Mouse (Mus musculus): Measurements from ENCODE around the gene Atxn7l3.

Atxn7l3 gene

DNA sequence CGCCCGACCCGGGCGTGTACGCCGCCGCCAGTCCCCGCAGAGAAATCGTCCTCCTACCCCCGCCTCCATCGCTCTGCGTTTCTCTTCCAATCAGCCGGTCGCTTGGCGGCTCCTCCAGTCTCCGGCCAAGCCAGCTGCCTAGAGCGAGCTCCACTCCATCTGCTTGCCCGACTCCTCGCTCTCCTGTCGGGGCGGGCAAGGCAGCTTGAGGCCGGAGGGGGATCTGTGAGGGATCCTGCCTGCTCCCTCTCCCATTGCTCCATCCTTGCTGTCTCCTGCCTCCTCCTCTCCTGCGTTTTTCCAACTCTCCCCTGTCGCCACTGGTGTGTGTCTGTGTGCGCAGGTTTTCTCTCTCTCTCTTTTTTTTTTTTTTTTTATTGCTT is 23.0 kb upstream of the Atxn7l3 start, which contains the start of gene Ubtf:
TSS of gene Ubtf (minus strand) at position 333 of the 383 bp plus-strand sequence.
- ATAC-seq (ENCODE audit: insufficient number of reproducible peaks, low FRiP score, low TSS enrichment) = peak; percentile 63

DNA sequence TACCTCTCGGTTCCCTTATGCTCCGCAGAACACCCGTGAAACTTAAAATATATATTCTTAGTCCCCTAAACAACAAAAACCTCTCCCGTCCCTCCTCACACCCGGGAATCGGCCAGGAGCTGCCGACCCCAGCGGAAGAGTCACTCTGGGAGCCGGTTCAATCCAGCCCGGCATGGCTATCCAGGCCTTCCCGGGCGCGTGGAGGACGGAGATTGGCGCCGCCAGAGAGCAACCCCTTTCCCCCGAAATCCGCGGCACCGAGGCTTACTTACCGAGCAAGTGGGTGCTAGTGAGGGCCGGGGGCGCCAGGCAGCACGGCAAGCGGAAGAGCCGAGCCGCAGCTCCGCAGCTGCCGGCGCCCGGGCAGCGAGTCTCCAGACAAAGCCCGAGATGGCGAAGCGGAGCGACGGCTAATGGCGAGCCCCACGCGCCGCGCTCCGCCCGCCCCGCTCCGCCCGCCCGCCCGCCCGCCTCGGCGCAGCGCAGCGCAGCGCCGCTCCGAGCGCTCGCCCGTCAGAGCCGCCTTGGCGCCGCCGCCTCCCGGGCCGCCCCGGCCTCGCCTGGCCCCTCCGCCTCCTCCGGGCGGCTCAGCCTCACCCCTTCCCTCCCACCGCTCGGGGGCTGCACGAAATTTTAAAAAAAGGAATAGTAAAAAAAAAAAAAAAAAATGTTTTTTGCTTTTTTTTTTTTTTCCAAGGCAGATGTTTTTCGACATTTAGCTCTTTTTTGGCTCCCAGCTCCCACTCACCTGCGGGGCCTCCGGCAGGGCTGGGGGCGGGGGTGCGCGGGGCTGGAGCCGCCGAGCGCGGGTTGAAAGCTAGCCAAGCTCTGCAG is 22.4 kb upstream of the Atxn7l3 start:
- ATAC-seq (ENCODE audit: insufficient number of reproducible peaks, low FRiP score, low TSS enrichment) = no peak

DNA sequence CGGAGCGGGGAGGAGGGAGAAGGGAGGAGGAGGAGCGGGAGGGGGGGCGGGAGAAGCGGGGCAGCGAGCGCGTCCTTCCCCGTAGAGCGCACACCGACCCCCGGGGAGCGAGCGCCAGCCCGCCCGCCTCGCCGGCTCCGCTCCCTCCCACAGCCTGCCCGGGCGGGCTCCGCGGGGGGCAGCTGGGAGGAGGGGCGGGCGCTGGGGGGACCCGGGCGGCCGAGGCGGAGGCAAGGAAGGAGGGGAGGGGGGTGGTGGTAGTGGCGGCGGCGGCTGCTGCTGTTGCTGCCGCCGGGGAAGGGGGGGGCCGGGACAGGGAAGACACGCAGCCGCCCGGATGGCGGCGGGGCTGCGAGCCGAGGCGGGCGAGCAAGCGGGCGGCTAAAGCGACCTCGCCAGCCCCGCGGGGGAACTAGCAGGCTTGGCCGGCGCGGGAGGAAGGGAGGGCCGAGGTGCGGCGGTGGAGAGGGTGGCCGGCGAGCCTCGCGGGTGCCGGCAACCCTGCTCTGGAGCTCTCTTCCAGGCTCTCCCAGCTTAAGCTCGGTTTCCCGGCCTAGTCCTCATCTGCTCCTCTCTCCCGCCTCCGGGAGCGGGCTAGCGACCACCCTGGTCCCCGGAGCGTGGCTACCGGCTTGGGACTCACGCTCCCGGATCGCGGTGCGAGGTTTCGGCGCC is 21.6 kb upstream of the Atxn7l3 start:
- no peak for ATAC-seq (ENCODE audit: insufficient number of reproducible peaks, low FRiP score, low TSS enrichment)

DNA sequence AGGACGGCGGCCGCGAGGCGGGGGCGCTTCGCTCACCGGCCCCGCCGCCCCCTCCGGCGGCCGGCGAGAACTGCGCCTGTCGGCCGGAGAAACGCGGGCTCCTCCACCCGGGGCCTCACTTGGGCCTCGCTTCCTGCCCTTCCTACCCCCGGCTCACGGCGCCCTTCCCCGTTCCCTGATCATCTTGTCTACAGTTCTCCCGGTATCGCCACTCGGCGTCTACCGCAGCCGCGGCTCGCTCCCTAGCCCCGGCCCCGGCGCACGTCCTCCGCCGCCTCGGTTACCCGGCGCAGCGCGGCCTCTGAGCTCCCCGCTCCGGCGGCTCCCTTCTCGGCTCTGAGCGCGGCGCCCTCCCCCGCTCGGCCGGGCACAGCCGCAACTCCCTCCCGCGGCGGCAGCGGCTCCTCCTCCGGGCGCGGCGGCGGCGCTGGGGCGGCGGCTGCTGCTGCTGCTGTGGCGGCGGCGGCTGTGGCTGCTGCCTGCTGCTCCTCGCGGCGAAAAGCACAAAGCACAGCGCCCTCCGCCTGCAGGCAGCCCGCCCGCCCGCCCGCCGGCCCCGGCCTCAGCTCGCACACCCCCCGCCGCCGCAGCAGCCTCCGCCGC is 21.0 kb upstream of the Atxn7l3 start:
- no peak for ATAC-seq (ENCODE audit: insufficient number of reproducible peaks, low FRiP score, low TSS enrichment)

DNA sequence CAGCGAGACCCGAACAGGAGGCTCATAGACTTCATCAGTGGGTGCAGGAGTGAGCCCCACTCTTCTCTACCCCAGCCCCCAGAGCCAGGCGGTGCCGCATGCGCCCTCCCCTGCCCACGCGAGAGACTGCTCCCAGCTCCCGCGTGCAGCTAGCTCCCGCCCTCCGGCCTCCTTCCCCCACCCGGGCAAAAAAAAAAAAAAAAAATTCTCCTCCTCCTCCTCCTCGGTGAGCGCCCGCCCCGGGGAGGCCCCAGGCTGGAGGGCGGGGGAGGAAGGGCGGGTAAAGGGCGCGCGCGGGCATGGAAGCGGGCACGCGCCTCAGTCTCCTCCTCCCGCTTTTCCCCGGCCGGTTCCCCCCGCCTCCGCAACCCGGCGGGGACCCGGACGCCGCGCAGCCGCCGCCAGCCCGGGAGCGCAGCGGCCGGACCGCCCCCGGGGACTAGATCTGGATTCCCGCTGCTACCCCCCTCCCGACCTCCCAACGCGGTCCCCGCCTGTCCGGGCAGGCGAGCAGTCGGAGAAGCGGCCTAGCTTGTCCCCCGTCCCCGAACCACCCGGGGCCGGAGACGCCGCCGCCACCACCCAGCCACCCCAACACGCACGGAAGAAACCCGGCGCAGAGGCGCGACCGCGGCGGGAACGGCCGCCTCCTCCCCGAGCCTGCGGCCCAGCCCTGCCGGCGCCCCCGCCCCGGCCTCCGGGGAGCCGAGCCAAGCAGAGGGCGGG is 20.3 kb upstream of the Atxn7l3 start:
- ATAC-seq (ENCODE audit: insufficient number of reproducible peaks, low FRiP score, low TSS enrichment) = peak; percentile 10; the same call in 1 of the 2 replicates

DNA sequence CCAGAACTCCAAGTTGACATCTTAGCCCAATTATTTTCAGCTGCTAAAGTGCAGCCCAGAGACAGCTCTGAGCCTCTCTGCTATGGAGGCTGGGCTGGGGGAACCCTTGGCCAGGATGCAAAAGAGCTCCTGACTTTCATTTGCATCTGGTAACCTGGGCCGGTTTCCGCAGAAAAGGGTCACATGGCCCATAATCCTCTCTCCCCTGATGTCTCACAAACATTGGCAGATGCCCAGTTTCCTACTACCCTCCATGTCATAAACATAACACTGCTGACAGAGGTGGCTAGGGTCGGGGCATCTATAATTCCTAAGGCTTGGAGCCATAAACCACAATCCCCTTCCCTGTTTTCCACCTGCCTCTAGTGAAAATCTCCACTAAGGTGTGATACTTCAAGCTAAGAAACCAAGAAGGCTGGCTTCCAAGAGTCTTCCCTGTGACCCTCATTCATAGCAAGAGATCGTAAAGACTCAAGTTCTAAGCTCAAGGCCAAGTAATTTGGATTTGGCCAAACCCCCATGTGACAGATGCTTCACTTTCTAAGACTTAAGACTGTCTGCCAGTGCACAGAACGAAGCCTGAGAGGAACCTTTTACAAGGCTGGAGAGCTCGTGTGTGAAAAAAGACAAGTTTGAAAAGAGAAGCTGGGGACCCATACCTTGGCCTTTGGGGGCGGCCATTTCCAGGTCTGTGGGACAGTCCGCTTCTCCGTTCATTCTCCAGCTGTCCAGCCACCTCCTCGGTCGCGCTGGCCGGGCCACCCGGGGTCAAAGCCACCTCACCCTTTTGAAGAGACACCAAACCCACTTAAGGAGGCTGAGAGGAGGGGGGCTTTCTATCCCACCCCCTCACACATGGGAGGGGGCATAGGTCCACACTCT is 19.5 kb upstream of the Atxn7l3 start:
- 0 out of 2 replicates have a peak, but pooled peaks have one; percentile 0 for ATAC-seq (ENCODE audit: insufficient number of reproducible peaks, low FRiP score, low TSS enrichment)

DNA sequence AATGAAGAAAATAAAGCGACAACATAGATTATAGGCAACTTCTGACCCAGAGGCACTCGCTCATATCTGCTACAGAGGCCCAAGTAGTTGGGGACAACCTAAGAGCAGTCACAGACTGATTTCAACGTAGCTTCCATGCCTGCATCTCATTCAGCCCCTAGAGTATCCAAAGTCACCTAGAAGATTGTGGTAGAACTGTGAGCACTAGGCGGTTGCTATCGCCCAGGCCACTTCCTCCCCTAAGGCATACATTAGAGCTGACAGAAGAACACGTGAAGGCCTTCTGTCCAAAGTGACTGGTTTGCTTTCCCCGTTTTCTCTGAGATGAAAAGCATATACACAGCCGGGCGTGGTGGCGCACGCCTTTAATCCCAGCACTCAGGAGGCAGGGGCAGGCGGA is 17.9 kb upstream of the Atxn7l3 start:
- no peak for ATAC-seq (ENCODE audit: insufficient number of reproducible peaks, low FRiP score, low TSS enrichment)

DNA sequence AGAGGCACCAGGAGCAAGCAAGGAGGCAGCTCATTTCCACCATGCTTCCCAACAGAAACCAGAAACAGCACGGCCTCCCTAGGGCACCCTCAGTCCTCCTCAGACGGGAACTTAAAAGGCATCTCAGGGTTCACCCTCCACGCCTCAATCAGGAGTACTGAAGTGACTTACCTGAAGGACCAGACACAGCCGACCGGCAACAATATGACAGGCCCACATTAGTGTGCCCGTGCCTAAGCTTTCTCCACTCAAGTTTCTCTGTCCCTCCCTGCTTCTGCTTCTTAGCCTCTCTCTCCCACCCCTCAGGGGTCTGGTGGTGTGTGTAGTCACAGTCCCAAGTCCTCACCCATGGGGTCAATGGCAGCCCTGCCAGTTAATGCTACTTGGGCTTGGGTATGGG is 16.2 kb upstream of the Atxn7l3 start:
- no peak for ATAC-seq (ENCODE audit: insufficient number of reproducible peaks, low FRiP score, low TSS enrichment)

DNA sequence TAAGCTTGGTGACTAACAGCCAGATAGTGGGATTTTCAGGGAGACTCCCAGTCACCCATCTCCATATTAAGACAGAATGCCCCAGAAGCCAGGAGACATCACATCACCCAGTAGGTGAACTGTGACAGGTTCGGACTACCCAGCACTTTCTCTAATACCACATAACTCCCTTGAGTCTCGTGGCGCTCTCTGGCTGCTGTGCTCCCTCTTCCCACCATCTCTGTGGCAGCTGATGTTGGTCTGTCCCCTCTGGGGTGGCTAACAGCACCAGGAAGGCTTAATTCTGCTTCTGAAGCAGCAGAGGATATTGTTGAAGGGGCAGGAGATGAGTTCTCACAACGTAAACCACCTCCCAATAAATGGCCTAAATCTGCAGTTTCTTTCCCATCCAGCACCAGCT is 15.5 kb upstream of the Atxn7l3 start:
- no peak for ATAC-seq (ENCODE audit: insufficient number of reproducible peaks, low FRiP score, low TSS enrichment)

DNA sequence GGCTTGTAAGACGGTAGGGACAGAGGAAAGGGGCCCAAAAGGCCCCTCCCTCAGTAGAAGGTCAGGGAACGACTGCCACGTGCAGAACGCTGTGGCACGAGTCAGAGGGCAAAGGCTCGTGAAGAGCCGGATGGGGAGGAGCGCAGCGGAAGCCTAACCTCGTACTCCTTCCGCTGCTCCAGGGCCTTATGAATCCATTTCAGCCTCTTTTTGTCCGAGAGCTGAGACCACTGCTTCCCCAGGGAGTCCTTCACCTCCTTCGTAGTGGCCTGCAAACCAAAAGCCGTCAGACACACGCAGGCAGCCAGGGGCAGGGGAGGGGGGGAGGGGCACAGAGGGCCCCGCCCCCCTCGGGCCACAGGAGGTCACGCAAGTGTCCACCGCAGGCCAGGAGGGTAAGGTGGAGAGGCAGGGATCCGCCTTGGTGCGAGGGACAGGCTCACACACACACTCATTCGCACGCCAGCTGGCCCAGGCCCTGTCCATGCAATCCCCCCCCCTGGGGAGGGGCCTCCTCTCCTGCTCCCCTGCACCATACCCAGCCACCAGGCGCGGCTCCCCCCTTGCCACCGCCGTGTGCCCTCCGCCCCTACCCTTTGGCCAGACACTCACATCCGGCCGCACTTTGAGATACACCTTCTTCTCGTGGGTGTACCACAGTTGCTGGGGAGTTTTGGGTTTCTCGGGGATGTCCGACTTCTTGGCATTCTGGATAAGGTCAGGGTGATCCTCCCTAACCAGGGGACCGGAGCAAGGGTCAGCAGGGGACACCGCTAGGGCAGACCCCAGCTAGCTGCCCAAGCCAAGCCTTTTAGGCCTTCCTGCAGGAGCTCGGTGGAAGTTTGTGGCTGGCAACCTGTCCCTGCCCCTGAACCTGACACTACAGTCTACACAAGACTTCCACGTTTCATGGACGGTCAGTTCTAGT is 14.6 kb upstream of the Atxn7l3 start:
- ATAC-seq (ENCODE audit: insufficient number of reproducible peaks, low FRiP score, low TSS enrichment) = no peak

DNA sequence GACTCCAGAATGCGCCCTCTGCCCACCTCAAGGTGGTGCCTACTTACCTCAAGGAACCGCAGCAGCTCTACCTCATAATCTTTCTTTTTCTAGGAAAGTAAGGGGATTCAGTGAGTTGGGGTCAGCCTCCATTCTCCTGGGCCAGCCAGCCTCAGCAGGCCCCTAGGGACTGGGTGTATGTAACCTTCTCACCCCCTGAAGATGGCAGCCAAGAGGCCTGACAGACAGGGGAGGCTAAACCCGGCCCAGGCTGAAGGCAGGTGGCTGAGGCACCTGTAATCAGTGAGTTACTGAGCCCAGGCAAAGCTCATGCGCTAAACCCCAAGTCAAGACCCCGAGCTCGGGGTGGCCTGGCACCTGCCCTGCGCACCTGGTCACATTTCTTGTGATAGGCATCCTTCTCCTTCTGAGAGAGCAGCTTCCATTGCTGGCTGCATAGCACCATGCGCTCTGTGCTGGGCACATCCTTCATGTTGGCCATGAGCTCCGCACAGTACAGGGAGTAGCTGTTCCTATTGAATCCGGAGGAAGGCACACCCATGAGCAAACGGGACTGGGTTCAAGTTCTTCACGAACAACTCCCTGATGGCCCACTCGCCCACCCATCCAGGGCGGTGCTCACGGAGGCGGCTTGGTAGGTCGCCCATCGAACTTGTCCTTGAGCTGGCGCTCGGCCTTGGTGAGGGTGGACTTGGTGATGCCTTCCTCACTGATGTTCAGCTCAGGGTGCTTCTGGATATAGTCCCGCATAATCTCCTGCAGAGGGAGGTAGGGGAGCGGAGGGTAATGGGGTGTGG is 13.6 kb upstream of the Atxn7l3 start:
- ATAC-seq (ENCODE audit: insufficient number of reproducible peaks, low FRiP score, low TSS enrichment) = no peak

DNA sequence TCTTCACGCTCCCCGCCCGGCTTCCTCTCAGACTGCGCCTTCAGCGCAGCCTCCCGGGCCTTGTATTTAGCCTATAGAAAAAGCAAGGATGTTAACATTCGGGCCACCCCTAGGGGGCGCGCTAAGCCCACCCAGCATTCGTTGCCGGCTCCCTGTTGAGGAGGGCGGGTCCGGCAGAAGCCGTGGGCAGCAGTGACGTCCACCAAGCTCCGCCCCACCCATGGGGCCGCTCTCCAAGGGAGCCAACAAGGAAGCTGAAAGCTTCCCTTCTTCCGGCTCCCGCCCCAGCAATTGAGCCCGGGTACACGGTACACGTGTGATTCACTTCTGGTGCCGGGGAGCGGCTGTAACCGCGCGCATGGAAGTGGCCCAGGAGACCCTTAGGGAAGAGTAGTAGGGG is 12.5 kb upstream of the Atxn7l3 start:
- peak; percentile 55; the same call in 1 of the 2 replicates for ATAC-seq (ENCODE audit: insufficient number of reproducible peaks, low FRiP score, low TSS enrichment)

DNA sequence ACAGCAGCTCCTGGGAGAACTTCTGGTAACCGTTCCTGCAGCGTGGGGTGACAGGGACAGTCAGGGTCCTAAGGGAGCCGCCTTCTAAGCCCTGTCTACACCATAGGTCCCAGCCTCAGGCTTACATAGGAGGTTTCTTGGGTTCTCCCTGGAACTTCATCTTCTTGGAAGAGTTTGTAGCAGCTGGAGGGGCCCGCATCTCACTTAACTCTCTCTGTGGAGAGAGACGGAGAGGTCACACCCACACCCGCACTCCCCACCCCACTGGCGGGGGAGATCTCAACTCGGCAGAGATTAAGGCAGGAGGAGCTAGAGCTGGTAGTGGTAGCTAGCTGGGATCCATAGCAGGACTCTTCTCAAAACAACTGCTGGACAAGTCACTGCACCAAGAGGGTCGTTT is 11.7 kb upstream of the Atxn7l3 start:
- ATAC-seq (ENCODE audit: insufficient number of reproducible peaks, low FRiP score, low TSS enrichment) = no peak

DNA sequence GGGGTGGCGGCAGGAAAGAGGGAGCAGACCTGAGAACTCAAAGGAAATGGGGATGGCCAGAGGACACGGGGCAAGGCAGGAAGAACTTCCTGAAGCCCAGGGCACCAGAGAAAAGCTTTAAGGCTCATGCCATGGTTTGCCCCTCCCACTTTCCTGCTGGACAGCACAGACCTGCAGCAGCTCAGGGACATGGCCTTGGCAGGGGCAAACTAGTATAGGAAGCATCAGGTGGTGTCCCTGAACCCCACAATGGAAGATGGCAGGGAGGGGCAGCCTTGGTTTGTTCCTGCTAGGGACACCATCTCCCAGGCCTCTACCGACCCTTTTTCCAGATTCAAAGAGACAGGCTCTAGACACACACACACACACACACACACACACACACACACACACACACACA is 8.9 kb upstream of the Atxn7l3 start:
- ATAC-seq (ENCODE audit: insufficient number of reproducible peaks, low FRiP score, low TSS enrichment) = no peak

DNA sequence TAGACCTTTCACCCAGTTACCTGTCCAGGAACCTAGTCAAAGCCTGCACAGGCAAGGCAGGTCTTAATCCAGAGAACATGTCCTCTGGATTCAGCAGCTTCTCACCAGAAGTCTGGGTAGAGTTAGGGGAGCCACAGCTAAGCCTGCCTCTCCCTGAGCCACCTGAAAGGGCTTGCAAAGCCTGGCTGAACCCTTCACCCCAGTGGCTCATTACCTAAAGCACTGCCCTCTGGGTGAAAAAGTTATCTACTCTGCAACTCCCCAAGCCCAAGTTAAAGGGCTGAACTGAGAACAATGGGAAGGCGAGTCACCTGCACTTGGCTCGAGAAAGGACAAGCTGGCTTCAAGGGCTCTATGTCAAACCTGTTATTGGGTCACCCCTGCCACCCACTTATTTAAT is 7.7 kb upstream of the Atxn7l3 start:
- ATAC-seq (ENCODE audit: insufficient number of reproducible peaks, low FRiP score, low TSS enrichment) = no peak

DNA sequence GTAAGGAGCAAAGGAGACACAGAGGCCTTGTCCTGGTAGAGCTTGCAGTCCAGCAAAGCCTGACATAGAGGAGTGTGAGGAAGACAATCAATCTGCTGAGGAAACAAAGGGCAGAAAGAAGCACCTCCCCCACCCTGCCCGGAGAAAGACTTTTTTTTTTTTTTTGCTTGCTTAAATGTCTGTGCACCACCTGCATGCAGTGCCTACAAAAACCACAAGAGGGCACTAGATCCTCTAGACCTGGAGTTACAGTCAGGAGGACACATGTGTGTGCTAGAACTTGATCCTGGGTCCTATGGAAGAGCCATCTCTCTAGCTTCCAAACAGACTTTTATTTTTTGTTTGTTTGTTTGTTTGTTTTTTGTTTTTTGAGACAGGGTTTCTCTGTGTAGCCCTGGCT is 3.4 kb upstream of the Atxn7l3 start:
- ATAC-seq (ENCODE audit: insufficient number of reproducible peaks, low FRiP score, low TSS enrichment) = no peak

DNA sequence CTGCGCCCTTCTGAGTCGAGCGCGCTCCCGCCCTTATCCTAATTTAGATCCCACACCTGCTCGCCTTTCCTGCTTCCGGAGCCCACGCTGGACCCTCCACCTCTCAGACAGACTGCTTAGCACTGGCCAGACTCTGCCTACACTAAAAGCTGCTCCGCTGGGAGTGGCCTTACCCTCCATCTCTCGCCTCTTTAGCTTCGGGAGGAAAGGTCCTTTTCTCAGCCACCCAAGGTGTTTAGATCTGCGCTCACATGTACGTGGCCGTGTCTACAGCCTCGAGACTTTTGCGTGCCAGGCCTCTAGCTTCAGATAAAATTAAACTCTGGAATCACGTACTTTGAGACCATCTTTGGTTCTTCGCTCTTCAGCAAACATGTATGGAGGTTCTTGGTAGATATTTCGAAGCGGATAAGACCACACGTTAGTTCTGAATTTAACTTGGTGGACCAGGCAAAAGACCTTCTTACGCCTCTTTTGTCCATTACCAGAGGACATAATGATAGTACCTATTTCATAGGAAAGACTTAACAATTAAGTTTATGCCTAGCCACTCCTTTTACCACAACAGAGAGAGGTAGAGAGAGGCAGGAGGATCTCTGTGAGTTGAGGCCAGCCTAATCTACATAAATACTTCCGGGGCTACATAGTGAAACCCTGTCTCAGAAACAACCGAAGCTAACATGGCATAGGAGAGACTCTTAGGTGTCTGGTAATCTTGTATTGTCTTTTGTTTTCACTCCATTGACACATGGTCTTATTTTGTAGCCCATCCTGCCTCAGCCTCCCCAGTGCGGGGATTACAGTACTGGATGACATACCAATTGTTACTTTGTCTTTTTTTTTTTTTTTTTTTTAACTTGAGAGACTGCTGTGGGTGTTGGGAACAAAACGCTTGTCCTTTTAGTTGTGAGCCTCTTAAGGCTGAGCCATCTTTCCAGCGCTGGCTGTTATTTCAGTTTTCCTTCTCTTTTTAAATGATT is 1.4 kb upstream of the Atxn7l3 start:
- ATAC-seq (ENCODE audit: insufficient number of reproducible peaks, low FRiP score, low TSS enrichment) = no peak

Data from cerebellum, adult (tissue).